Mouse (Mus musculus) ovary, postnatal 10 days (tissue): ENCODE results near the gene Cdk16.
A peak's percentile ranks its signal among the peaks of the same experiment; 100 is the strongest.
"Not testable (repeated sequence)": the region's sequence is repeated elsewhere in the genome, so short reads cannot be mapped to it uniquely, and the experiment has no call there.

Source experiments
- DNase-seq: peaks from one replicate; pipeline ENCODE4 v3.0.0; 2022; ENCODE audit warnings: low spot score

Gene Cdk16

GRCm38 (mm10) chrX:20687519-20688067 is at the start of gene Cdk16:
Cdk16 (plus strand) TSS chrX:20687954.
- peak; percentile 11 for DNase-seq

DNA sequence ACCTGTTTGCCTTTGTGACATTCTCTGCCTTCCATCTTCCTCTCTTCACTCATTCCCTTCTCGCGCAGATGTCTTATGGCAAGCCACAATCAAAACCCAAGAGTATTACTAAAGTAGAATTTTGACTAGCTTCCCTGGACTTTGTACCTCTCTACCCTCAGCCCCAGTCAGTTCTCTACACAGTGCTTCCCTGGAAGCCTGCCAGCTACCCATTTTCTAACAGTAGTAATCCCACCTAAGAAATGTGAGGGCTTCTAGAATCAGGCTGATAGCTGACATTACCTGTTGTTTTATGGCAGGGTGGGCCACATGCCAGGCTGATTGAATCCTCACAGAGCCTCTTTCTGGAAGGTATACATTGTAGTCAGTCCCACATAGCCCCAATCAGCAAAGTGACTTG is 49.6 kb upstream of the Cdk16 start:
- no peak for DNase-seq

DNA sequence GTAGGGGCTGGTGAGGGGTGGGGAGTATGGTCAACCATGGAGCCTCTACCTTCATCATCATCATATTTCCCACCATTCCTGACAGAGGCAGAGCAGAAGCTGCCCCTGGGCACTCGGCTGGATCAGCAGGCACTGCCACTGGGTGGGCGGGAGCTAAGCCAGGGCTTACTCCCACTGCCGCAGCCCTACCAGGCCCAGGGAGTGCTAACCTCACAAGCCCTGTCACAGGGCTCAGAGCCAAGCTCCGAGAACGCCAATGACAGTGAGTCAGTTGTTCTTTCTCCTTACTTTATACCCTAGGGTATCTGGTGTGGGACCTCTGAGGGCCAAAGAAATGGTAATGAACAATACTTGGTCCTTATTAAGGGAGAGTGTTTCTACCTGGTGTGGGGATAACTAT is 43.0 kb upstream of the Cdk16 start:
- DNase-seq = no peak

- no peak for DNase-seq
Measured at GRCm38 (mm10) chrX:20657593-20657992, 30.2 kb upstream of the Cdk16 start.

- peak; percentile 29 for DNase-seq
Measured at GRCm38 (mm10) chrX:20658026-20658652, 29.6 kb upstream of the Cdk16 start, which contains the start of gene Uba1. Uba1 (plus strand) TSS chrX:20658326.

- no peak for DNase-seq
Measured at GRCm38 (mm10) chrX:20658891-20659406, 28.8 kb upstream of the Cdk16 start.

- DNase-seq = no peak
Measured at GRCm38 (mm10) chrX:20662317-20662715, 25.4 kb upstream of the Cdk16 start.

DNA sequence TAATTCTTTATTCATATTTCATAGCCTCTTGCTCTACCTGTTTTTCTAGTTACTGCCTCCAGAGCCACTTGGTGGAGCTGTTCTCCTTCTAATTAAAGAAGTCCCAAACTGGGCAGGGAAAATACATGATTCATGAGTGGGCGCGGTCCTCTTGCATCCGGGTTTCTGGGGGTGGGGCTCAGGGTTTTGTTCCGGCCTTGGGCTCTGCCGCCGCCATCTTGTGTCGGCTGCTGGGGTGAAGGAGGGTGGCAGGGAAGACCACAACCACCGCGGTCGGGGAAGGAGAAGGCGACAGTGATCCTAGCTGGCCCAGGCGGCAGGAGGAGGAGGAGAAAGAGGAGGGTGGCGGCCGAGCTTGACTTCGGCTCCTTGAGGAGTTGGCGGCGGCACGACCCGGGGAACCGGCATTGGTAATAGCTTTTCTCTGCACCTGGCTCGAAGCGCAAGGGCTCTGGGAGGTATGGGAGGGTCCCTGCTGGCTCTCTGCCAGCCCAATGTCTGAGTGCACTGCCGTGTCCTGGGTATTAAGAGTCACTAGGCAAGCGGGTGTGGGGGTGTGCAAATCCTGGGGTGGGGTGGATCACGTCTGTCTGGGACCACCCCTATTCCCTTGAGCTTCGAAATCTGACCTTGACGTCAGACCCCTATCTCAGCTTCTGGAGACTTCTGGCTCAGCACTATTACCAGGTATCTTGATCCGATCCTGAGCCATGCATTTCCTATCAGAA is 24.9 kb upstream of the Cdk16 start:
- peak; percentile 41 for DNase-seq

GRCm38 (mm10) chrX:20663444-20663790 is 24.3 kb upstream of the Cdk16 start:
- DNase-seq = no peak

DNA sequence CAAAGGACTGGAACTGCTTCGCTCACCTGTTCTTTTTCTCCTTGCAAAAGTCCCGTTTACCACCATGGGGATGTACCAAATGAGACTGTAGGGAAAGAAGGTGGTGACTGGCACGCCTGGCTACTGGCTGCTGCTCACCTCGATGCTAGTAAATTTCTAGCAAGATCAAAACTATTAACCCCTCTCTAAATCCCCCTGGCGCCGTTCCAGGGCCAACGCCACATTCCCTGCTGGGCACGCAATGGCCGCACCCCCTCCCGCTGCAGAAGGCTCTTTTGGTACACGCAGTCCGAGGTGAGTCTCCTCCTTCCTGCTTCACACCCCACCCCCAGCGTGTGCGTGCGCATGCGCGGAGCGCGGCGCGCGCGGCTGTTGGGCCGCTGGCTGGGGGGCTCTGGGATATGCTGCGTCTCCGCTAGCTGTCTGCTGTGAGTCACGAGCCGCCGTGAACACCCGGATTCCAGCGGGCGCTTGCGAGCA is 354 bp downstream of the Cdk16 start:
- peak; percentile 46 for DNase-seq

DNA sequence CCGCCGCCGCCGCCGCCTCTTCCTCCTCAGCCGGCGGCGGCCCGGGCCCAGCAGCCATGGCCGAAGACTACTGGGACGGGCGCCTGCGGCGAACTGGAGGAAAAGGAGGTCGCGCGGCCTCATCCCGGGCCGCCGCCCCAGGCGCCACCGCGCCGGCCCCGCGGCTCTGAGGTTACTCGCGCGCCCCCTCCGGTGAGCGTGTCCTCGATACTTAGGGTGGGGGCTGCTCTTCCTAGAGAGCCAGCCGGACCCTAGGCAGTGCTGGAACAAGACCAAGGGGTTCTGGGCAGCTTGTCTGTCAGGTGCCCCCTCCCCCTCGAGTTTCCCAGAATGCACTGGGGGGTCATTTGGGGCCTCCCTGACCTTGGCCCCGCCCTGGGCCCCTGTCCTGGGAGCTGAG is 861 bp downstream of the Cdk16 start:
- no peak for DNase-seq

DNA sequence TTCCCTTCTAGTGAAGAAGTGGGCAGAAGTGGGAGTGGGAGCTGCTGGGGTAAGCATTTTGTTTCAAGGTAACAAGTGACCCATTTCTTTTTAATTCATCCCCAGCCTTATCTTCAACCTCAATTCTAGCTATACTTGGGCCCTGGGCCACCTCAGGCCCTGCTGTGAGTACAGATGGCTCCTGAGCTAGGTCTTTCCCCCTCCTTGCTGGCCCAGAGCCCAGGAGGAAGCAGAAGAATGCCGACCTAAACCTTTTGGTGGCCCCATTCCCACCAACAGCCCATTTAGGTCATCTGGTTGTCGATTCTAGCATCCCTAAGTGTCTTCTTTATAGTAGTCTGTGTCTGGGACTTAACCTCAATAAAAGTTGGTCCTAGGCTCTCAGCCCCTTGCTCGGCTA is 3.8 kb downstream of the Cdk16 start:
- DNase-seq = no peak

- DNase-seq = no peak
Measured at GRCm38 (mm10) chrX:20692616-20693015, 4.9 kb downstream of the Cdk16 start.

- no peak for DNase-seq
Measured at GRCm38 (mm10) chrX:20695842-20696241, 8.1 kb downstream of the Cdk16 start.

DNA sequence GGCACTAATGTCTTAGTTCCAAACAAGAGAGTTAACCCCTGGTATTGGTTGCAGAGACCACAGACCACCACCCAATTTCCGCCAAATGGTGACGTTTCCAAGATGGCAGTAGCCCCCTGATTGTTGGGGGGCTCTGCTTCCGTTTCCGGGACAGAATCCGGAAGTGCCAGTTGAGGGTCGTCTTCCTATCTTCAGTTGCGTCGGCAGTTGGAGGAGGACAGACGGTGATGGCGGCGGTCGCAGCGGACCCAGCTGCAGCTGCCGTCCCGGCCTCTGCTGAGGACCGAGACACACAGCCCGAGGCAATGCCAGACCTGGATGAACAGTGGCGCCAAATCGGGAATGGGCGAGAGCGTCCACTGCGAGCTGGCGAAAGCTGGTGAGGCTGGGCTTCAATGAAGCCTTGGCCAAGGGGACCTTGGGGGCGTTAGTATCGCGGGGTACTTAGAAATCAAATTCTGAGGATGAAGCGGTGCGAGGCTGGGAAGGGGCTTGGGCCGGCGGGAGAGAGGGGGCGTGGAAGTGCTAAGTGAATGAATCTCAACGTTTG is 16.1 kb downstream of the Cdk16 start, which contains the start of gene Usp11:
TSS of gene Usp11 (plus strand) at position 166 of the 550 bp plus-strand sequence.
- DNase-seq = peak; percentile 33

DNA sequence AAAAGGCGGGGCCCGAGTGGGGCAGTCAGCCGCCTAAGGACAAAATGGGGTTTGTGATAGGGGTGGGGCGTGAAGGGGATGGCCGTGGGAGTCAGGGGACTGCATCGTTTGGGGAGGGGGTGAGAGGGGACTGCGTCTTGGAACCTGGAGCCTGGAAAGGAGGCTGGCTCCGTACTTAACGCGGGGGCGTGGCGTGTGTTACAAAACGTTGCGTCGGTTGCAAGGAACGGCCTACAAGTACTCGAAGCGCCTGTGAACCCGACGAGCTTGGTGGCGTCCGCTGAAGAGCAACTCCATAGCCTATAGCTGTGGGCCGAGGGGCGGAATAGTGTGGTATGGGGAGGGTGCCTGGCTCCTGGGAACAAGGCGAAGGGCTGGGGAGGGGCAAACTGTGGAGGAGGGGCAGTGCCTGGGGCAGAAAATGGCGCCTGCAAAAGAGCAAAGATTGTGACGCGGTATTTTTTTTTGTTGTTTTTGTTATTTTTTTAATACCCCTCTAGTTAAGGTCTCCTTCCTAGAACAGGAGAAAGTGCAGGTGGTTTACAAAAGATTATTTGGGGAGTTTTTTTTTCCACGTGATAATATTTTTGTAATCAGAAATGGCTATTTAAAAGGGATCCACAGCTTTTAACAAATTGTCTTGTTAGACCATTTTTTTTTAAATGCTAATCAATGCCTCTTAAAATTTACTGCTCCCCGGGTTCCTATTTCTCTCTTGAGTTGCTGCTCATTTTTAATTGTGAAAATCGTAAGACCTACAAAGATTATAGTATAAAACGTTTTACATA is 16.7 kb downstream of the Cdk16 start:
- DNase-seq = no peak

DNA sequence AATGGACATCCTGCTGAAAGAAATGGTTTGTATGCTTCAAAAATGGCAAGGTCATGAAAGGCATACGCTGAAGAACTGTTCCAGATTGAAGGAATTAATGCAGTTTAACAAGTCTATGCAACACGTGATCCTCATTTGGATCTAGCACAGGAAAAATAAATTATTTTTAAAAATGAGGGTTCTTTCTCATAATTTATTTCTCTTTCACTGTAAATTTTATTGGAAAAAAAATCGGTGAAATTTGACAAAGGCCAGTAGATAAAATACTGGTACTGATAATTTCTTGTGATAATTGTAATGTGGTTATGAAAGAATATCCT is 17.3 kb downstream of the Cdk16 start:
- no peak for DNase-seq

GRCm38 (mm10) chrX:20728681-20729080 is 40.9 kb downstream of the Cdk16 start:
- DNase-seq = no peak

GRCm38 (mm10) chrX:20730048-20730447 is 42.3 kb downstream of the Cdk16 start:
- DNase-seq = not testable (repeated sequence)

GRCm38 (mm10) chrX:20736479-20736878 is 48.7 kb downstream of the Cdk16 start:
- no peak for DNase-seq

DNA sequence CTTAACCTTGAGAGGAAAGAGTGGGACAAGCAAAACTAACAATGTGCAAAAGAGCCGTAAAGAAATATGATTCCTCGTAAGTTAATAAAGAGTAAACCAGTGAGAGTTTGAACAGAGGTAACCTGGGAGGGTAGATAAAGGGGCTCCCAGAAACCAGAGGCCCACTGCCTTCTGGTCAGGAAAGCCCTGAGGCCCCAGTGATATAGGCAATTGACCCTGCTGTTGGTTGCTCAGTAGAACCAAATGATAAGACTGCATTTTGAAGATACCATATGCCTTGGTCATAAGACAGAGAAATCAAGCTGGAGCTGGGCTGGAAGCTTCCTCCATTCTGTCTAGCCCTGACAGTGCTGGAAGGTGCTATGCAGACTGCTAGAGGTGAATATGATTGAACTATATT is 61.1 kb downstream of the Cdk16 start:
- no peak for DNase-seq
